Mouse (Mus musculus) frontal cortex, postnatal 25 days (tissue): Measurements from ENCODE around the gene Rhbdf2.
A peak's percentile ranks its signal among the peaks of the same experiment; 100 is the strongest.

Source experiments
- DNase-seq, 2 experiments: peaks; one replicate each; pipeline ENCODE4 v3.0.0; 2022; ENCODE audit warnings: low spot score in 2 of 2

The Rhbdf2 gene

DNA sequence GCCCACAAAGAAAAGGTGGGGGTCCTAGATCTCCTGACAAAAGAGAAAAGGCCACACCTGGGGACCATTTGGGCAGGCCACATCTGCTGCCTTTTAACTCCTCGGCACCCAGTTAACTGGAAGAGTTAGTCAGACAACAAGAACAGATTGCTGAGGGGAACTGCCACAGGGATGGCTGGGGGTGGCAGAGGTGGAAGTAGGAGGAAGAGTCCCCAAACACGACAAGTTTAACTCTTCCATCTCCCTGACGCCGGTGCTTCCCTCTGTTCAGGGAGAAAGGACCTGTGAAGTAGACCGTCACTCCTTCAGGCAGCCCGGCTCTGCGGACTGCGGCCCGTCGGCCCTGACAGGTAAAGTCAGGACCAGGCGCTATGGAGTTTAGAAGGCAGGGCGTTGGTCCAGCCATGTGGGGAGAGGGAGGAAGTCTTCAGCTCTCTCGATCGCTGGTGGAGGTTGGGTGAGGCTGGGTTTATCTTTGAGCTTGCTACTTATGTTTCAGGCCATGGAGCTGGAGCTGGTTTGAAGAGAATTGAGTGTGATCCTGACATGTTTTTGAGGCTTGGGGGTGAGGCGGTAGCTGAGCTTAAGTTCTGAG is 32.3 kb upstream of the Rhbdf2 start:
- no peak for DNase-seq

DNA sequence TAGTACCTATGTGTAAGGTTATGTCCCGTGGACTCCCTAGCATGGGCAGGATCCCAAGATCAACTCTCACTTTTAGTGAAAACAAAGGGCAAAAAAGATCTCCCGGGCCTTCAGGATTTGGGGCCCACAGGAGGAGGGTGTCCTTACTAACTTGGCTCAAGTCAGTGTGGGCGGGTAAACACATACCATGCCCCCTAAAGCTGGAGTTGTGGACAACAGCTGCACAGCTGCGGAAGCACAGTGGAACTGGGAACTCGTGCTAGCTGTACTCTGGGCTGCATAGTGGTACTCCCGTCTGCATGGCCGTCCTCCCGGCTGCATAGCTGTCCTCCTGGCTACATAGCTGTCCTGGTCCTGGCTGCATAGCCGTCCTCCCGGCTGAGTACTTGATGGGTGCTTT is 31.4 kb upstream of the Rhbdf2 start:
- DNase-seq: no peak

DNA sequence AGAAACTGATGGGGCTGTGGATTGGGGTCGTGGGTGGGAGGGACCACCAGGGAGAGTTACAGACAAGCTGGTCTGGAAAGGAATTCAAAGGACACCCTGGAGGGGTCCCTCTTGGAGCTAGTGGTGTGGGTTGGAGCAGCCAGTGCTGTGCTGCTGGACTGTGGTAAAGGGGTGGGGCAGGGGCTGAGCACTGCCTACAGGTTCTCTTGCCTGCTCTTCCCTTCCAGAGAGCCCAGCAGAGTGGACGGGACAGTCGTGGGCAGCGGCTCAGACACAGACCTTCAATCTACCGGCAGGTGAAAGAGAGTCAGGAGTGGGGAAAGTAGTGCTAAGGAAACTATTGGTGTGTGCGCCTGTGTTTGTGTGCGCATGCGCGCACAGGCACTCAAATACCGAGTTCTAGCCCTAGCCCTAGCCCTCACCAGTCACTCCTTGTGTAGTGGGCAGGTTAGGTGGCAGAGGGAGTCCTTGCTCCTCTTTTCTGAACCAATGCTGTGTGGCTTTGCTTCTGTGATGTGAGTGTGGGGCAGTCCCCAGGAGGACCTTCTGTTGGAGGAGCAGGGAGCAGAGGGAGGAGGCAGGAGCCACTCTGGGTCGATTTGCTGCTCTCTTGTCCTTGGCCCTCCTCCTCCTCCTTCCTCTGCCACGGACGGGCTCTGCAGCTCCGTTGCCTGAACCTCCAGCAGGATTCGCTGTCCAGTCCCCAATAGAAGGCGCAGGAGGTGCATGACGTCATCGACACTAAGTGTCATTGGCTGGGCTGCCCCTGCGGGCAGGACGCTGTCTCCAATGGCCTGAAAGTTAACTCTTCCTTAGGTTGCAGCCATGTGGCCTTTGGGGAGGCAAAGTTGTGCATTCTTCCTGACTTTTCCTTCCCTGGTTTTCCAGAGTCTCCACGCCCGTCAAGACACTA is 30.7 kb upstream of the Rhbdf2 start:
- peak; percentile 55 to 72 for DNase-seq

DNA sequence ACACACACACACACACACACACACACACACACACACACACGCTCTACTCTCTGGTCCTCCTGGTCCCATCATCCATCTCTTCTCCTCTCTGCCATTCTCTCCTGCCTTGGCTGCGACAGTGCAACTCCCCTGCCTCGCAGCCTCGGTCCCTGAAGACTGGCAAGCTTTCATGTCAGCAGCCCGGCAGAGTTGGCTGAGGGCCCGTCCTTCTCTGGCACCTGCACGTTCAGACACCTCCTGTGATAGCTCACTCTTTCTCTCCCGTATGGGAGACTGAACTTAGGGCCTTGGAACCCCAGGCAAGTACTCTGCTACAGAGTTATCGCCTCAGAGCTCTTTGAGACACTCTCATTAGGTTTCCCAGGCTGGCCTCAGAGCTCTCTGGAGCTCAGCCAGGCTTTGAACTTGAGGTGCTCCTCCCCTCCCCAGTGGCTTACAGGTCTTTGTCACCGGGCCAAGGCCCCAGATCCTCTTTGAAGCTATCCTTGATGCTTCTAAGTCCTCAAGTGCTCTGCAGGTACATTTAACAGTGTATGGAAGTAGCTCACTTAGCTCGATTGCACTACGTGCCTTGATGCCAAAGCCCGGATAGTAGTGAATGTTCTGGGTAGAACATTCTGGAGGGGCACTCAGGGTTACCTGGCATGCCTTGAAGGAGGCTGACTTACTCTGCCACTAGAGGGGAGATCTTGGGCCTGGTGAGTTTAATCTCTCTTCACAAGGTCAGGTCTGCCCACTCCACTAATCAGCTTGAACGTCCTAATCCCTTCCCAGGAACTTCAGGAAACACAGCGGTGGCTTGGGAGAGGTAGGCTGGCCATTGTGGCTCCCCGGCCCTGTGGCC is 29.8 kb upstream of the Rhbdf2 start:
- no peak for DNase-seq

DNA sequence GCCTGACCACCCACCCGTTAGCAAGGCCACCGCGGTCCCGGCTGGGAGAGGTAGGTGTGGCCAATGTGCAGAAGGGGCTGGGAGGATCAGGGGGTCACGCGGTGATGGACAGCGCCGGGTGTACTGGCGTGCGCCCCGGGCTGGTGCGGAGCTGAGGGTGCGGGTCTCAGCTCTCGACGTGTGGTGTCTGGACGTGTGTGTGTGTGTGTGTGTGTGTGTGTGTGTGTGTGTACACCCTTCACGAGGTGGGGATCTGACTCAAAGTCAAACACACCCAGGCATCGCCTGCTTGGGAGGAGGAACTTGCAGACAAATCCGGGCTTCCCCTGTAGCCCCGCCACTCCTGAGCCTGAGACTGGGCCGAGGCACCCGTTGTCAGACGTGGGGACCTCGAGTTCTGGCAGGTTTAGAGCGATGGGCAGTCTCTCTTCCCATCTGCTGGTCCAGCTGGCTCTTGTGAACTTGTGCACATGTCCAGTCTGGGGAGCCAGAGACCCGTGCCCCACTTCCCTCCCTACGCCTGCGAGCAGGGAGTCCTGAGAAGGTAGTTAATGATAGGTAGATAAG is 27.5 kb upstream of the Rhbdf2 start, which contains the start of gene Cygb:
Cygb (minus strand) TSS at position 59 of the 567 bp plus-strand sequence.
- DNase-seq: no peak

DNA sequence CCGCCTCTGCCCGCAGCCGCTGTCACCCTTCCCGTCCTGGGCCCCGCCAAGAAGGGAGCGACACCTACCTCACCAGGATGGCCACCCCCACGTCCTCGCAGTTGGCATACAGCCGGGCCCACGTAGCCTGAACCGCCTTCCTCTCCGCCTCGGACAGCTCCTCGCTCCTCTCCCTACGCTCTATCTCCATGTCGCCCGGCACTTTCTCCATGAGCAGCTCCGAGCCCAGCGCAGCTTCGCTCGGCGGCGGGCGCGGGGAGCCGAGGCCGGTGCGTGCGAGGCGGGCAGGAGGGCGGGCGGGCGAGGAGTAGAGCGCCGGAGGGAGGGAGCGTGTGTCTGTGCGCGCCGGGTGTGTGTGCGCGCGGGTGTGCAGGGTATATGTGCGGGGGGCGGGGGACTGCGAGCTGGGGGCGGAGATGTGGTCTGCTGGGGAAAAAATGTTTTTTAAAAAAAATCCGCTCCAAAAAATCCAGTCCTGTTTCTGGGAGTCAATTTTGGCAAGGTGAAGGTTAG is 26.9 kb upstream of the Rhbdf2 start:
- no peak for DNase-seq

DNA sequence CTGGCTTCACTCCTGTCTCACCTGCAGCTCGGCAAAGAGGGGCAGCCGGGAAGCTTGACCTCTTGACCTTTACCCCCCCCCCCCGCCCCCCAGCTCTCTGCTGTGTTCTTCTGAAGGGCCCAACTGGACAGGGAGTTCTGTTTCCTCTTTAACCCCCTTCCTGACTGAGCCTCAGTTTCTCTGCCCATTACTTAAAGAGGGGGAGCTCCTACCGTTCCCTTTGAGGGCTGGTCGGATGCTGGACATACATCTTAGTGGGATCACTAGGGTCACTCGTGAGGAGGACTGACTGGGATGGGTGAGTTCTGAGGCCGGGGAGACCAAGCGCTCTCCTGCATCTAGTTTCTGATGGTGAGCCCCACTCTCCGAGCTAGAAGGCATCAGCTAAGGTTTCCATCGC is 26.4 kb upstream of the Rhbdf2 start, which contains the start of gene Prcd:
Prcd (plus strand) TSS at position 301 of the 400 bp plus-strand sequence.
- no peak for DNase-seq

DNA sequence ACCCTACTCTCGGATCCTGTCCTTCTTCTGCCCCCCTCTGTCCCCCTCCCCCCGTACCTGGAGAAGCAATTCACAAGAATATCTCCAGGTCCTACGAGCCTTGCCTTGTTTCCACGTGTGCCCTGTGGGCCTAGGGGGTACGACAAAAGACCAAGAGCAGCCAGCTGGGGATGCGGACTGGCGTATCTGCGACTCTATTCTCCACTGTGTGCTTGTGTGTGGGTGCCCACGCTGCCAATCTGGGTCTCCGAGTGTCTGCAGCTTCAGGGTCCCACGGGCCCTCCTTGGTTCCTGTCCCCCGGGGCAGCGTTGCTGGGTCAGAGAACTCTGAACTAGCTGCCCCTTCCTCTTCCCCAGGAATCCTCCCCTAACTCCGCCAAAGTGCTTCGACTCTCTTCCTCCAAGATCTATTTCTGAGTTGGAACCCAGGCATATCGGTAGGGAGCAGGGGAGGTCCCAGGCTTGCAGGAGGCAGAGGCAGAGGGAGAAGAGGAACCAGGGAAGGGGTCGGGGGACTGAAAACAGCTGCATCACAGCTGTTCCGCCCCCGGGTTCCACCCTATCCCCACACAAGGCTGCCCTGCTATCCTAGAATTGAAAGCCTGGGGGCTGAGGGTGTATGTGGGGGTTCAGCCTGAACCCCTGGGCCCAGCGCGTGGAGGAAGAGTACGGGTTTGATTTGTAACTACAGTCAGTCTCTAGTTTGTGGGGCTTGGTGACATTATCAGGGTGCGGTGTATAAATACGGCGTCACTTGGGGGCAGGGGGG is 25.7 kb upstream of the Rhbdf2 start:
- DNase-seq: no peak

DNA sequence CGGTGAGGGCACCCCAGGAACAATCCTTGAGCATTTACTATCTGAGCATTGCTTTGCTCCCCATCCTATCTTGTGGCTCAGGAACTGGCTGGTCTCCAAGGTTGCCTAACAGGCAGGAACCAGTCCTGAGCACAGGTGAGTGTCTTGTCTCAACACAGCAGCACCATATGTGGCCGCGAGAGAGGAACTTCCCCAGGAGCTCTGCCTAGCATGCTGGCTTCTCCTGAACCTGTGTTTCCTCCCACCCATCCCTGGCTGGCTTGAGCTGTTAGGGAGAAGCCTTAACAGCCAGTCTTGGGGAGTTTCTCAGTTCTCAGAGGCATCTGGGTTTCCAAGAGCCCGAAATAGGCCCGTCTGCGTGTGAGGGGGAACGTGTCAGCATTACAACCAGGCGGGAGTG is 24.5 kb upstream of the Rhbdf2 start:
- DNase-seq: no peak

DNA sequence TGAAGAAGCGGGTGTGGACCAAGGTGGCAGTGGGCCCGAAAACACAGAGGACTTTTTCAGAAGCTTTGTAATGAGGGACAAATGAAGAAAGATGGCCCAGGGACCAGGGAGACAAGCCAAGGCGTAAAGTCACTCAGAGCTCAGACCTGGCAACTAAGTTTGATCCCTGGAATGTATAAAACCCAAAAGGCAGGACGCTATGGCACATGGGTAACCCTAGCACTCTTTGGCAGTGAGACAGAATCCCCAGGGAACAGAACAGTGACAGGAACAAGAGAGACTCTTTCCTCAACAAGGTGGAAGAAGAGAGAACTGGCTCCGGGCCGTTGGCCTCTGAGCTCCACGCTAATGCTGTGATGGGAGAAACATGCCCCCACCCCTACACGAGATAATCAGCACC is 24.0 kb upstream of the Rhbdf2 start:
- DNase-seq: no peak

DNA sequence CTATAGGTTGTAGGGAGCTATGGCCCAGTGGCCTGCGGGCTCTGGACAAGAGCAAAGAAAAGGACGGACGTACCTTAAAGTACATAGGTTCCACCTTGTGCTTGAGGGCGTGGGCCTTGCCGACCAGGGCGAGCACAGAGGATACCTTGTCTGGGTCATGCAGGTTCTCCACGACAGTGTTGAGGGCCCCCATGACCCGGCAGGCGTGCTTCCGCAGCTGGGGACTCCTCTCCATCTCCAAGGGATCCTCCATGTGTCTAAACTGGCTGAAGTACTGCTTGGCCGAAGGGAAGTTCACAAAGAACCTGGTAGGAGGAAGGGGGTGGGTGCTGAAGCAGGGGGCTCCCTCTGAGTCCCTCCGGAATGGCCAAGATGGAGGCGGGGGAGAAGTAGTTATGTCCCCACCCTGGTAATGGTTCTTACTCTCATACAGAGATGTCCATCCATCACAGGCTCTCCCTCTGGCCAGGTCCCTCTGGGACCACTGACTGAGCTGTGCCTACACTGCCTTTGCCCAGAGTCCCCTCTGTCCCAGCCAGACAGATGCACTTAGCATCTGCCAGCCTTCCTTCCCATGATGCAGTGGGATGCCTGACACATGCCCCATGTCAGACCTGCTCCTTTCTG is 23.0 kb upstream of the Rhbdf2 start:
- no peak for DNase-seq

DNA sequence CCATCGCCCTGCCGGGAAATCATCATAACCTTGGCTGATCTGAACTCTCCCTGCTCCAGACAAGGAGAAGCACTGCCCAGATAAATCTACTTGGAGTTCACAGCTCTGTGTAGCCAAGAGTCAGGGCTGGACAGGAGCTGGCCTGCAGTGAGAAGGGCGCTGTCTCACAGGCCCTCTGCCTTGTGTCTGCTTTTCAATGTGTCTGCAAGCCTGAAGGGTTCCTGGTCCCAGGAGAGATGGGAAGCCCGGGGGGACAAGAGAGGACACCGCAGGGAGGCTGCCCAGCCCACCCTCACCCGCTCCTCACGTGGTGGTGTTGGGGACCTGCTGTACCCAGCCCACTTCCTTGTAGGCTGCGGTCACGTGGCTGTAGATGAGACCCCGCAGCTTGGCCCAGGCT is 22.2 kb upstream of the Rhbdf2 start:
- no peak for DNase-seq

DNA sequence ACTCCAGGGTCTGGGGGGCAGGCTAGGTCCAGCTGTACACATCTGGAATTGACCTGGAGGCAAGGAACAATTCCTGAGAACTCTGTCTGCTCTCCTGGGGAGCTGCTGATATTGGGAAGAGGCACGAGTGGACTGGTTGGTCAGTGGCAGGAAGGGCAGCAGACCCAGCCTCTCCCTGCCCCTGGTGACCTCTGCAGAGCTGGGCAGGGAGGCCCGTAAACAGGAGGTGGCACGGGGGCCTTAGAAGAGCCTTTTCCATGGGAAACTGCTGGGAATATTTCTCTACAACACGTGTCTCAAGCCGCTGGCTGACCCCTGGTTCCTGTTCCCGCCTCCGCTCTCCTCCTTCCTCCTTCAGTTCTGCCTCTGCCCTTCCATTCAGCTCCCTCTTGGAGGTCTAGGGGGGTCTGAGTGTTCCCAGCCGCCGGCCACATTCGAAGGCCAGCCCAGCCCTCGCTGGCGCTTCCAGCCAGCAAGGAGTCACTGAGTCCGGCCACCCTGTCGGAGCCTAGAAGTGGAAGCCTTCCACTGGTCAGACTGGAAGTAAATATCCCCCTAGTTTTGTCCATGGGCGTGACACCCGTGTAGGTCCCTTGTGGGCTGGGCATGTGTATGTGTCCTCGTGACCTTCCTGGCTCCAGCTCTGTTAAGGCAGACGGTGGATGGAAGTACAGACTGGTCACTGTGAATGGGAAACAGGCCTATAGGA is 21.5 kb upstream of the Rhbdf2 start:
- no peak for DNase-seq

DNA sequence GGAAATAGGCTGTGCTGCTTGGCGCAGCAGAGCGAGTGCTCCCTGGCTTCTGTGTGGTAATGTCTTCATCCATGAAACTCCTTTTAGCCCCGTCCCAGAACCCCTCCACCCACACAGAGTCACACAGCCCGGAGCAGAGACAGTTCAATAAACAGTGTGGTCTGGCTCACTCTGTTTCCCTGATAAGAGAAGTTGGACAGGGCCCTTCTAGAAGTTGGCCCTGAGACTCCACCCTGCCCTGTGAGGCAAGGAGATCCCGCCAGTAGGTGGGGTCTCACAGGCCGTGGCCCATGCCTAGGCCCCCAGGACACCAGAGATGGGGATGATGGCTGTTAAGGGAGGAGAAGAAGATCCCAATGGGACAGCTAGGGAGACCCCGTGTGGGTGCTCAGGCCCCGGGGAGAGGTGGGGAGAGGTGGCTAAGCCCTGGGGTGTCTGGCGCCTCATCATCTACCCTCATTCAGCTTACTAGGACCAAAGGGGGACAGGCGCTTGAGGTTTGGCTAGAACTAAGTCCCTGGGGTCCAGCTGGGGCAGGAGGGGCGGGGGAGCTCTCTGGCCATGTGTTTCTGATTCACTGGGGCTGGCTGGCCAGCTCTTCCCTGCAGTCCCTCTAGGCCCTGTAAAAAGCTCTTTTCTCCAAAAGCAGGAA is 20.6 kb upstream of the Rhbdf2 start:
- no peak for DNase-seq

DNA sequence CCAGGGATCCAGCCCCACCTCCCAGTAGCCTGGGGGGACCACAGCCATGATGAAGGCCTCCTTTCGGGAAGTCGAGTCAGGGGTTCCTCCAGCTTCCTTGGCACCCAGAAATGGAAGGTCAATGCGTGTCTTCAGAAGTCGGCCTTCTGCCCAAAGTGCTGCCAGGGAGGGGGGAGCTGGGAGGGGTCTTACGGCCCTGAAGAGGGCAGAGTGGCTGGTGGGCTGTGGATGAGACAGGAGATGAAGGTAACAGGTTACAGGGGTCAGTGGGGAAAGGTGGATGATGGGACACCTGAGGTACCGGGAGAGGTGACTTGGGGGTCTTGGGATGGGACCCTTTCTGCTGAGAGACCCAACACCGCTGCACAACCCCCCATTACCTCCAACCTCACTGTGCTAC is 20.0 kb upstream of the Rhbdf2 start:
- no peak for DNase-seq

DNA sequence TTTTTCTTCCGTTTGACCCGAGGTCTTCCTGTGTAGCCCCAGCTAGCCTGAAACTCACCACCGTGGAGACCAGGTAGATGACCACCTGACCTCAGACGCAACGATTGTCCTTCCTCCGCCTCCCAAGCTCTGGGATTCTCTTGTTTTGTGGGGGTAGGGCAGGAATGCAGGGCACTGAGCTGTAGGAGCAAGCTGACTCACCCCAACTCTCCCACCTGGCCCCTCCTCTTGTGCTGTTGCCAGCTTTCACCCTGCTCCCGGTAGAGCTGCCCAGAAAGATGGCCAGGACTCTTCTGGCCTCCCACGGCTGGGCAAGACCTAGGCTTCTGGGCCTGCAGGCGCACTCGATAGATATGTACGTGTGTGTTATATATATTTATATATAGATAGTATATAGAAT is 19.3 kb upstream of the Rhbdf2 start:
- no peak for DNase-seq

DNA sequence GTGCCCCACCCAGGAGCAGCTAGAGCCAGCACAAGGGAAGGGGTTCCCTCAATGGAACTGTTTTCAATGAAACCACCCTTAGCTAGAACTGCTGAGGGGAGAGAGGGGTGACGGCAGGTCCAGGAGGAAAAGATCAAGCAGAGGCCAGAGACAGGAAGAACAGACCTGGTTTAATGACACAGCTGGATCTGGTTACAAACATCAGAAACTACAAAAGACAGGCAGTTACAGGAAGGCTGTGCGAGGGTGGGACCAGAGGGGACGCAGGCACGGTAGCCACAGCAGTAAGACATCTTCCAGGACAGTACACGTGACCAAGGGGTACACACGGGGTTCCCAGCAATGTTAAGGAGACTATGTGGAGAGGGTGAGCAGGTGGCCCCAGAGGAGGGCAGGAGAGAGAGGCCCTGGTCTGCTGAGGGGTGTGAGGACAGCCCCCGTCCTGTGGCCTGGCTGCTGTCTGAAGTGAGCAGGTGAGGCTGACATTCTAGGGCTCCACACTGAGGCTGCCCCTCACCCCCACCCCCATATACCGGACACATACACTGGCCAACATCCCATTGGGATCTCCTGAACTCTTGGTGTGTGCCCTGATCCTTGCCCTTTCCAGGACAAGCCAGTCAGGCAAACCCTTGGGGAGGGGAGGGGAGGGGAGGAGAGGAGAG is 18.8 kb upstream of the Rhbdf2 start:
- no peak for DNase-seq

DNA sequence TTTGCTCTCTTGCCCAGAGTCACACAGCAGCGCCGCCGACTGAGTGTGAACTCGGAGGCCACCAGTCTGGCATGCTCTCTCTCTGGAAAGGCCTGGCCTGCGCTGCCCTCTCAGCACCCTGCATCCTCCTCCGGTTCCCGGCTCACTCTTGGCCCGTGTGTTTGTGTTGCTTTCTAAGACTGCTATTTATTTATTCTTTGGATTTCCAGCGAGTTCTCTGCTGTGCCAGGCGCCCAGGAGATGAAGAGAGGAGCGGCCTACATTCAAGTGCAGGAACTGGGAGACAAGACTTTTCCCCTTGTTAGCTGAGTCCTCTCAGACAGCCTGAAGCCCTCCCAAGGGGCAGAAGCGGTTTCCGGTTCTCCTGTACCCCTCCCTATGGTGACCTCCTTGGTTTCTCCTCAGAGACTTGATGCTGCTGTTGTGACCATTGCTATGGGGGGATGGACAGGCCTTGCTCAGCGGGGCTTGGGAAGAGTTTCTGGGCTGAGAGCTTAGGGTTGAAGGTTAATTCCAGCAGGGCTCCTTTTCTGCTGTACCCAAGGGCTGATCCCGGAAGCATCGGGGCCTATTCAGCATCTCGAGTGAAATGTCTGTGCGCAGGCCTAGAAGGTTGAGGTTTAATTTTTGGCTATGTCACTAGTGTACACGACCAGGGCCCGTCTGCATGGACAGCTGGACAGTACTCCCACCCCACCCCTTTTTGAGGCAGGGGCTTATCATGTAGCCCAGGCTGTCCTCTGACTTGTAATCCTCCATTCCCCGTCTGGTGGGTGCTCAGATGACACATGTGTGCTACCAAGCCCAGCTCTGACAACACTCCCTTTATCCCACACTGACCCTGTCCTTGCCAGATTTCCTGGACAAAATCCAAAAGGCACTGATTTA is 17.6 kb upstream of the Rhbdf2 start:
- no peak for DNase-seq
